Comparison of ENCODE assay signal across 16 mouse cellular contexts in genomic region chr11:34909841-34910240, GRCm38 (mm10).
A peak's percentile ranks its signal among the peaks of the same experiment; 100 is the strongest.
DNase-seq lines count a peak whose midpoint lies in the region; ATAC-seq and TF ChIP-seq lines count a peak whose summit lies in the region.
"Had no signal": no experiment of that assay in that cellular context is flagged by ENCODE, and none has a peak within 500 bp of the region (broad histone marks: within the 10 kb centered on the region; RNA-seq: fewer than 3 reads in every experiment).

No protein-coding gene starts in this region.

- WGBS in kidney, embryonic 15.5 days, result 7% methylated on average over 5 of the region's 5 CpGs
- WGBS in kidney, adult 2 months, result 24% methylated on average over 5 of the region's 5 CpGs

- no peak for TF ChIP-seq POLR2A in kidney, adult 2 months (IDR thresholded peaks at IDR 0.05; ENCODE audit: low read depth, low read length)

- H3K4me2 ChIP-seq in kidney, embryonic 15.5 days, result no peak overlapping the region
- H3K4me2 ChIP-seq: liver, embryonic 15.5 days; midbrain, embryonic 13.5 days had no signal

- no peak overlapping the region for H3K9ac ChIP-seq in kidney, embryonic 15.5 days
- H3K9ac ChIP-seq: liver, embryonic 15.5 days; midbrain, embryonic 13.5 days had no signal

- TF ChIP-seq CTCF in kidney, adult 2 months (conservative IDR thresholded peaks at IDR 0.05; ENCODE audit: insufficient read depth, insufficient read length, low read depth, low read length), result no peak

- H3K4me1 ChIP-seq in kidney, embryonic 15.5 days, result peaks cover 11% of the 10 kb centered on the region
- H3K4me1 ChIP-seq in kidney, adult 2 months (ENCODE audit: control insufficient read depth, insufficient read depth, low read length), result no peaks in the 10 kb centered on the region
- H3K4me1 ChIP-seq: liver, embryonic 15.5 days; midbrain, embryonic 13.5 days had no signal

- no peak overlapping the region for H3K4me3 ChIP-seq in kidney, embryonic 15.5 days (replicated peaks)
- no peak overlapping the region for H3K4me3 ChIP-seq in kidney, adult 2 months (ENCODE audit: insufficient read depth, low read depth, low read length)
- H3K4me3 ChIP-seq: erythroblast, embryonic 14.5 days; liver, embryonic 15.5 days; midbrain, embryonic 13.5 days had no signal

- peak overlapping the region; percentile 9; the same call in 1 of the 2 replicates for H3K27ac ChIP-seq in kidney, embryonic 15.5 days
- H3K27ac ChIP-seq in kidney, adult 2 months (ENCODE audit: insufficient read depth, low read depth, low read length), result no peak overlapping the region
- H3K27ac ChIP-seq: liver, embryonic 15.5 days; midbrain, embryonic 13.5 days; stomach, postnatal 0 days had no signal

- no peaks in the 10 kb centered on the region for H3K9me3 ChIP-seq in kidney, embryonic 15.5 days (replicated peaks)
- H3K9me3 ChIP-seq: liver, embryonic 15.5 days; midbrain, embryonic 13.5 days had no signal

- H3K27me3 ChIP-seq in kidney, embryonic 15.5 days, result no peaks in the 10 kb centered on the region
- H3K27me3 ChIP-seq in kidney, adult 2 months (replicated peaks; ENCODE audit: control insufficient read depth, insufficient read depth, low read length), result no peaks in the 10 kb centered on the region
- H3K27me3 ChIP-seq: liver, embryonic 15.5 days; midbrain, embryonic 13.5 days had no signal

- H3K36me3 ChIP-seq in kidney, embryonic 15.5 days, result no peaks in the 10 kb centered on the region
- H3K36me3 ChIP-seq in kidney, adult 2 months (ENCODE audit: control insufficient read depth, insufficient read depth, low read length), result no peaks in the 10 kb centered on the region
- H3K36me3 ChIP-seq: liver, embryonic 15.5 days; midbrain, embryonic 13.5 days had no signal

- ATAC-seq in kidney, embryonic 15.5 days (replicated peaks; ENCODE audit: low FRiP score), result peak; percentile 95
- ATAC-seq: hindbrain, embryonic 16.5 days; midbrain, embryonic 13.5 days had no signal

- DNase-seq in kidney, adult 2 months, result no peak
- DNase-seq in embryo, embryonic 10 days (ENCODE audit: low spot score), result peak; percentile 61
- DNase-seq in embryo, embryonic 11 days, result peak; percentile 52
- peak; percentile 43 for DNase-seq in lung, postnatal 10 days
- DNase-seq in urinary bladder, adult 18-20 months (ENCODE audit: low spot score in 2 of 2), result no peak
- DNase-seq in cerebellum, adult 18-20 months, result no peak
- DNase-seq: adrenal gland, adult 8-10 months; cerebellum, postnatal 36 days; spleen, adult 18-20 months; thymus, postnatal 4 days had no signal

Comparison
In these comparisons a context has a peak if more than half of its experiments do, and no peak if none do; other contexts are left out.
1. DNase-seq: peak in embryo, embryonic 10 days (single experiment), embryo, embryonic 11 days (single experiment) and lung, postnatal 10 days (single experiment); none in kidney, adult 2 months (single experiment), urinary bladder, adult 18-20 months (0 of 2) and cerebellum, adult 18-20 months (0 of 2).